Mouse (Mus musculus): ENCODE measurements around the gene Rbfox1. TPM values are rescaled to one million over a fixed set of nuclear protein-coding genes. Genes with fewer than 3 reads are reported as not detected.

Gene Rbfox1
- polyA plus RNA-seq, 1 experiment, result not detected

- H3K27me3 ChIP-seq (ENCODE audit: control insufficient read depth, insufficient read depth, low read length, poor library complexity, severe bottlenecking), result no peaks in the 10 kb centered on the region
- no peak overlapping the region for H3K9ac ChIP-seq (ENCODE audit: low read depth, poor library complexity, severe bottlenecking)
- TF ChIP-seq CTCF (IDR thresholded peaks at IDR 0.05; ENCODE audit: low read depth, low read length), result no peak
- H3K36me3 ChIP-seq (ENCODE audit: control insufficient read depth, insufficient read depth, low read length, poor library complexity, severe bottlenecking), result no peaks in the 10 kb centered on the region
- H3K4me1 ChIP-seq (ENCODE audit: control insufficient read depth, insufficient read depth, low read length), result peaks cover 4% of the 10 kb centered on the region
- no peaks in the 10 kb centered on the region for H3K9me3 ChIP-seq (replicated peaks; ENCODE audit: control insufficient read depth, insufficient read depth, low read length, poor library complexity, severe bottlenecking)
- no peak overlapping the region for H3K4me3 ChIP-seq (ENCODE audit: low read depth, low read length)
- H3K27ac ChIP-seq (ENCODE audit: insufficient read depth, low read length), result no peak overlapping the region
Measured at GRCm38 (mm10) chr16:6882683-6883430, 997.7 kb downstream of the Rbfox1 start.

- peaks cover 4% of the 10 kb centered on the region for H3K4me1 ChIP-seq (ENCODE audit: control insufficient read depth, insufficient read depth, low read length)
- no peak overlapping the region for H3K9ac ChIP-seq (ENCODE audit: low read depth, poor library complexity, severe bottlenecking)
- H3K4me3 ChIP-seq (ENCODE audit: low read depth, low read length), result no peak overlapping the region
- no peaks in the 10 kb centered on the region for H3K9me3 ChIP-seq (replicated peaks; ENCODE audit: control insufficient read depth, insufficient read depth, low read length, poor library complexity, severe bottlenecking)
- TF ChIP-seq EP300 (IDR thresholded peaks at IDR 0.05; ENCODE audit: insufficient read depth, low read depth, low read length) (no peak), POLR2A (IDR thresholded peaks at IDR 0.05; ENCODE audit: insufficient read depth, low read length) (no peak), CTCF (IDR thresholded peaks at IDR 0.05; ENCODE audit: low read depth, low read length) (no peak)
- no peaks in the 10 kb centered on the region for H3K36me3 ChIP-seq (ENCODE audit: control insufficient read depth, insufficient read depth, low read length, poor library complexity, severe bottlenecking)
- H3K27ac ChIP-seq (ENCODE audit: insufficient read depth, low read length), result no peak overlapping the region
- H3K27me3 ChIP-seq (ENCODE audit: control insufficient read depth, insufficient read depth, low read length, poor library complexity, severe bottlenecking), result no peaks in the 10 kb centered on the region
Measured at GRCm38 (mm10) chr16:6883798-6884197, 998.6 kb downstream of the Rbfox1 start.

GRCm38 (mm10) chr16:6885617-6886016 is 1000.5 kb downstream of the Rbfox1 start:
- H3K27me3 ChIP-seq (ENCODE audit: control insufficient read depth, insufficient read depth, low read length, poor library complexity, severe bottlenecking), result no peaks in the 10 kb centered on the region
- no peak overlapping the region for H3K27ac ChIP-seq (ENCODE audit: insufficient read depth, low read length)
- no peak overlapping the region for H3K9ac ChIP-seq (ENCODE audit: low read depth, poor library complexity, severe bottlenecking)
- no peaks in the 10 kb centered on the region for H3K36me3 ChIP-seq (ENCODE audit: control insufficient read depth, insufficient read depth, low read length, poor library complexity, severe bottlenecking)
- TF ChIP-seq POLR2A (IDR thresholded peaks at IDR 0.05; ENCODE audit: insufficient read depth, low read length), result no peak
- no peak for TF ChIP-seq EP300 (IDR thresholded peaks at IDR 0.05; ENCODE audit: insufficient read depth, low read depth, low read length)
- no peak for TF ChIP-seq CTCF (IDR thresholded peaks at IDR 0.05; ENCODE audit: low read depth, low read length)
- no peak overlapping the region for H3K4me3 ChIP-seq (ENCODE audit: low read depth, low read length)
- no peaks in the 10 kb centered on the region for H3K9me3 ChIP-seq (replicated peaks; ENCODE audit: control insufficient read depth, insufficient read depth, low read length, poor library complexity, severe bottlenecking)
- peaks cover 4% of the 10 kb centered on the region for H3K4me1 ChIP-seq (ENCODE audit: control insufficient read depth, insufficient read depth, low read length)

- peaks cover 4% of the 10 kb centered on the region for H3K4me1 ChIP-seq (ENCODE audit: control insufficient read depth, insufficient read depth, low read length)
- no peak overlapping the region for H3K27ac ChIP-seq (ENCODE audit: insufficient read depth, low read length)
Measured at GRCm38 (mm10) chr16:6889221-6889620, 1004.1 kb downstream of the Rbfox1 start.

GRCm38 (mm10) chr16:6897734-6898133 is 1012.6 kb downstream of the Rbfox1 start:
- H3K4me3 ChIP-seq (ENCODE audit: low read depth, low read length), result no peak overlapping the region
- no peaks in the 10 kb centered on the region for H3K27me3 ChIP-seq (ENCODE audit: control insufficient read depth, insufficient read depth, low read length, poor library complexity, severe bottlenecking)
- no peaks in the 10 kb centered on the region for H3K9me3 ChIP-seq (replicated peaks; ENCODE audit: control insufficient read depth, insufficient read depth, low read length, poor library complexity, severe bottlenecking)
- H3K36me3 ChIP-seq (ENCODE audit: control insufficient read depth, insufficient read depth, low read length, poor library complexity, severe bottlenecking), result no peaks in the 10 kb centered on the region
- no peaks in the 10 kb centered on the region for H3K4me1 ChIP-seq (ENCODE audit: control insufficient read depth, insufficient read depth, low read length)
- H3K27ac ChIP-seq (ENCODE audit: insufficient read depth, low read length), result no peak overlapping the region
- no peak for TF ChIP-seq CTCF (IDR thresholded peaks at IDR 0.05; ENCODE audit: low read depth, low read length)
- TF ChIP-seq EP300 (IDR thresholded peaks at IDR 0.05; ENCODE audit: insufficient read depth, low read depth, low read length), result no peak
- TF ChIP-seq POLR2A (IDR thresholded peaks at IDR 0.05; ENCODE audit: insufficient read depth, low read length), result no peak
- H3K9ac ChIP-seq (ENCODE audit: low read depth, poor library complexity, severe bottlenecking), result no peak overlapping the region

More at GRCm38 (mm10) chr16:6889221-6889620, 1004.1 kb downstream of the Rbfox1 start:
- H3K36me3 ChIP-seq (ENCODE audit: control insufficient read depth, insufficient read depth, low read length, poor library complexity, severe bottlenecking), result no peaks in the 10 kb centered on the region
- TF ChIP-seq CTCF (IDR thresholded peaks at IDR 0.05; ENCODE audit: low read depth, low read length) (no peak), EP300 (IDR thresholded peaks at IDR 0.05; ENCODE audit: insufficient read depth, low read depth, low read length) (no peak), POLR2A (IDR thresholded peaks at IDR 0.05; ENCODE audit: insufficient read depth, low read length) (no peak)
- H3K9ac ChIP-seq (ENCODE audit: low read depth, poor library complexity, severe bottlenecking), result no peak overlapping the region
- no peaks in the 10 kb centered on the region for H3K9me3 ChIP-seq (replicated peaks; ENCODE audit: control insufficient read depth, insufficient read depth, low read length, poor library complexity, severe bottlenecking)
- no peaks in the 10 kb centered on the region for H3K27me3 ChIP-seq (ENCODE audit: control insufficient read depth, insufficient read depth, low read length, poor library complexity, severe bottlenecking)
- no peak overlapping the region for H3K4me3 ChIP-seq (ENCODE audit: low read depth, low read length)

- H3K27me3 ChIP-seq (ENCODE audit: control insufficient read depth, insufficient read depth, low read length, poor library complexity, severe bottlenecking), result no peaks in the 10 kb centered on the region
- no peak overlapping the region for H3K9ac ChIP-seq (ENCODE audit: low read depth, poor library complexity, severe bottlenecking)
- H3K36me3 ChIP-seq (ENCODE audit: control insufficient read depth, insufficient read depth, low read length, poor library complexity, severe bottlenecking), result no peaks in the 10 kb centered on the region
- H3K4me1 ChIP-seq (ENCODE audit: control insufficient read depth, insufficient read depth, low read length), result no peaks in the 10 kb centered on the region
- no peak for TF ChIP-seq CTCF (IDR thresholded peaks at IDR 0.05; ENCODE audit: low read depth, low read length)
- no peak for TF ChIP-seq POLR2A (IDR thresholded peaks at IDR 0.05; ENCODE audit: insufficient read depth, low read length)
- TF ChIP-seq EP300 (IDR thresholded peaks at IDR 0.05; ENCODE audit: insufficient read depth, low read depth, low read length), result no peak
- H3K9me3 ChIP-seq (replicated peaks; ENCODE audit: control insufficient read depth, insufficient read depth, low read length, poor library complexity, severe bottlenecking), result no peaks in the 10 kb centered on the region
- H3K27ac ChIP-seq (ENCODE audit: insufficient read depth, low read length), result no peak overlapping the region
- no peak overlapping the region for H3K4me3 ChIP-seq (ENCODE audit: low read depth, low read length)
Measured at GRCm38 (mm10) chr16:6900006-6900405, 1014.9 kb downstream of the Rbfox1 start.
